Mouse (Mus musculus) C2C12 (cell line): ENCODE results near the gene Nrgn. TPM values are rescaled to one million over a fixed set of nuclear protein-coding genes. Genes with fewer than 3 reads are reported as not detected.

Experiments
- H3K27me3 ChIP-seq: one replicate; pipeline ENCODE4 v1.6.1; 2011; ENCODE audit not compliant: control insufficient read depth, insufficient read depth, insufficient read length
- H3K36me3 ChIP-seq: one replicate; pipeline ENCODE4 v1.6.1; 2011; ENCODE audit not compliant: control insufficient read depth, insufficient read depth
- H3K4me3 ChIP-seq: one replicate; pipeline ENCODE4 v1.5.1; 2011; ENCODE audit warnings: mild to moderate bottlenecking, control low read depth; ENCODE audit not compliant: poor library complexity, insufficient read depth, severe bottlenecking
- H3K79me2 ChIP-seq: one replicate; pipeline ENCODE4 v1.6.1; 2011; ENCODE audit not compliant: control insufficient read depth, insufficient read depth
- H3K79me3 ChIP-seq: one replicate; pipeline ENCODE4 v1.6.1; 2011; ENCODE audit warnings: low read depth, control low read depth
- H3ac ChIP-seq: one replicate; pipeline ENCODE3; 2011; ENCODE audit warnings: low read depth; ENCODE audit not compliant: control insufficient read depth, insufficient read length
- CEBPB ChIP-seq: IDR thresholded peaks from one replicate; pipeline ENCODE4 v1.6.1; 2011; ENCODE audit warnings: low read depth, mild to moderate bottlenecking, control low read depth, moderate library complexity
- CTCF ChIP-seq: IDR thresholded peaks from one replicate; pipeline ENCODE4 v1.5.1; 2011; ENCODE audit not compliant: control insufficient read depth, insufficient read depth, insufficient read length
- FOSL1 ChIP-seq: IDR thresholded peaks from one replicate; pipeline ENCODE4 v1.8.0; 2011; ENCODE audit warnings: mild to moderate bottlenecking, low read length; ENCODE audit not compliant: poor library complexity, insufficient read depth, severe bottlenecking
- MAX ChIP-seq: IDR thresholded peaks from one replicate; pipeline ENCODE4 v1.6.1; 2011; ENCODE audit warnings: mild to moderate bottlenecking, control low read depth
- MYOD1 ChIP-seq: IDR thresholded peaks from one replicate; pipeline ENCODE4 v1.6.1; 2011; ENCODE audit warnings: low read depth; ENCODE audit not compliant: control insufficient read depth, insufficient read length
- MYOG ChIP-seq: IDR thresholded peaks from one replicate; pipeline ENCODE4 v1.6.1; 2011; ENCODE audit not compliant: control insufficient read depth, insufficient read length; ENCODE audit errors: extremely low read depth
- USF1 ChIP-seq: IDR thresholded peaks from one replicate; pipeline ENCODE4 v1.6.1; 2011; ENCODE audit warnings: low read depth, mild to moderate bottlenecking, control low read depth, moderate library complexity
- polyA plus RNA-seq: library from polyadenylated mRNA; unstranded; fragments of >200 nt; fragmentation: generic; extraction: Trizol; gene quantifications from one replicate; pipeline ENCODE4 v1.2.1, GENCODE M21; 2012; ENCODE audit warnings: missing spikeins

The Nrgn gene
- polyA plus RNA-seq, 1 experiment: 2.6 TPM

GRCm38 (mm10) chr9:37572204-37572876 is 19.6 kb upstream of the Nrgn start:
- no peaks in the 10 kb centered on the region for H3K36me3 ChIP-seq
- no peaks in the 10 kb centered on the region for H3K79me2 ChIP-seq
- no peaks in the 10 kb centered on the region for H3K79me3 ChIP-seq
- H3ac ChIP-seq: no peak overlapping the region
- TF ChIP-seq MAX (no peak), MYOG (no peak), MYOD1 (no peak), CTCF (no peak), CEBPB (no peak), USF1 (no peak), FOSL1 (no peak)
- no peak overlapping the region for H3K4me3 ChIP-seq
- H3K27me3 ChIP-seq: peaks cover 45% of the 10 kb centered on the region

- H3K4me3 ChIP-seq: no peak overlapping the region
- H3ac ChIP-seq: no peak overlapping the region
- no peaks in the 10 kb centered on the region for H3K36me3 ChIP-seq
- no peaks in the 10 kb centered on the region for H3K79me2 ChIP-seq
- TF ChIP-seq CEBPB: no peak
- TF ChIP-seq MYOG: no peak
- TF ChIP-seq FOSL1: no peak
- TF ChIP-seq CTCF: no peak
- TF ChIP-seq MAX: no peak
- TF ChIP-seq MYOD1: no peak
- TF ChIP-seq USF1: no peak
- no peaks in the 10 kb centered on the region for H3K79me3 ChIP-seq
- peaks cover 48% of the 10 kb centered on the region for H3K27me3 ChIP-seq
Measured at GRCm38 (mm10) chr9:37569231-37569835, 16.6 kb upstream of the Nrgn start.

- no peak for TF ChIP-seq MAX
- TF ChIP-seq CEBPB: no peak
- no peak for TF ChIP-seq USF1
- TF ChIP-seq MYOD1: no peak
- TF ChIP-seq FOSL1: no peak
- H3ac ChIP-seq: no peak overlapping the region
- H3K4me3 ChIP-seq: no peak overlapping the region
- H3K27me3 ChIP-seq: peaks cover 46% of the 10 kb centered on the region
- no peaks in the 10 kb centered on the region for H3K79me3 ChIP-seq
- H3K79me2 ChIP-seq: no peaks in the 10 kb centered on the region
- no peaks in the 10 kb centered on the region for H3K36me3 ChIP-seq
Measured at GRCm38 (mm10) chr9:37568605-37569214, 16.0 kb upstream of the Nrgn start.

- H3K79me3 ChIP-seq: no peaks in the 10 kb centered on the region
- TF ChIP-seq FOSL1: no peak
- no peak for TF ChIP-seq USF1
- no peak for TF ChIP-seq MAX
- H3K4me3 ChIP-seq: no peak overlapping the region
- H3K36me3 ChIP-seq: no peaks in the 10 kb centered on the region
- no peaks in the 10 kb centered on the region for H3K79me2 ChIP-seq
- no peak overlapping the region for H3ac ChIP-seq
- H3K27me3 ChIP-seq: peaks cover 40% of the 10 kb centered on the region
Measured at GRCm38 (mm10) chr9:37567892-37568604, 15.3 kb upstream of the Nrgn start.

- TF ChIP-seq USF1 (no peak), MYOD1 (no peak), CTCF (no peak), MYOG (no peak), FOSL1 (no peak), CEBPB (no peak), MAX (no peak)
- H3K79me3 ChIP-seq: no peaks in the 10 kb centered on the region
- H3K36me3 ChIP-seq: no peaks in the 10 kb centered on the region
- no peak overlapping the region for H3ac ChIP-seq
- H3K4me3 ChIP-seq: no peak overlapping the region
- H3K79me2 ChIP-seq: no peaks in the 10 kb centered on the region
- H3K27me3 ChIP-seq: peaks cover 34% of the 10 kb centered on the region
Measured at GRCm38 (mm10) chr9:37567454-37567853, 14.8 kb upstream of the Nrgn start.

GRCm38 (mm10) chr9:37567019-37567418 is 14.3 kb upstream of the Nrgn start:
- peaks cover 32% of the 10 kb centered on the region for H3K27me3 ChIP-seq
- no peaks in the 10 kb centered on the region for H3K79me3 ChIP-seq
- no peaks in the 10 kb centered on the region for H3K79me2 ChIP-seq
- no peak overlapping the region for H3K4me3 ChIP-seq
- no peak overlapping the region for H3ac ChIP-seq
- TF ChIP-seq USF1 (no peak), MAX (no peak), MYOD1 (no peak), MYOG (no peak), FOSL1 (no peak), CTCF (no peak), CEBPB (no peak)
- H3K36me3 ChIP-seq: no peaks in the 10 kb centered on the region
